Mouse (Mus musculus) bone marrow macrophage, adult 2 months (primary cell): ENCODE results near the gene Fgfr2.

Experiments used
- CTCF ChIP-seq: IDR thresholded peaks from 2 replicates; pipeline ENCODE4 v1.5.1; 2012; ENCODE audit warnings: low read depth, mild to moderate bottlenecking, low read length, moderate library complexity
- POLR2A ChIP-seq: IDR thresholded peaks from 2 replicates; pipeline ENCODE4 v1.6.1; 2012; ENCODE audit warnings: mild to moderate bottlenecking, low read depth, low read length, borderline replicate concordance

DNA sequence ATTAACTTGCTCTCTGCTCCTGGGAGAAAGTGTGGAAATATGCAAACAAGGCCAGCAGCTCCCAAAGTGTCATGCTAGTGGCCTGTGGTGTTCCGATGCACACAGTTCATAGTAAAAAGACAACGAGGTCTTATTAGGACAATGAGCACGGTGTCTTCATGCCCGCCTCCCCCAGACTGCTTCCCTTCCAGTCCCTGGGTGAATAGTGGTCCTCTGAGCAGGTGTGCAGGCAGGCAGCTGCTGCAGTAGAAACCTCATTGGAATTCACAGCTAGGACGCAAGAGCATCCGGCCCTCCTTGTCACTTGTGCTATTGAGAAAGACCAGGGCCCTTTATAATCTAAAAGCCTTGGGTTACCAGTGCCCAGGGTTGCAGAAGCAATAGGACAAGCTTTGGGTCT, 2409.8 kb downstream of the Fgfr2 start:
- no peak for TF ChIP-seq CTCF
- TF ChIP-seq POLR2A: no peak
